Mouse (Mus musculus) urinary bladder, postnatal 0 days (tissue): ENCODE measurements around the gene Lonrf3. TPM values are rescaled to one million over a fixed set of nuclear protein-coding genes. Genes with fewer than 3 reads are reported as not detected.

Source experiments
- microRNA-seq: library from miRNA; unstranded; fragments of <30 nt; microRNA quantifications from one replicate; pipeline ENCODE4, GENCODE M21; 2016
- polyA plus RNA-seq: library from polyadenylated mRNA; unstranded; fragments of >200 nt; fragmentation: Nextera tagmentation; extraction: Ambion mirVana; gene quantifications from 2 replicates; pipeline ENCODE4 v1.2.1, GENCODE M21; 2015

Lonrf3 gene
- 0.36 and 0.46 TPM in 2 replicates for polyA plus RNA-seq

GRCm38 (mm10) chrX:36328271-36329039, at the start of gene Lonrf3:
Gene Lonrf3, plus strand, starts transcription at chrX:36328353.

GRCm38 (mm10) chrX:36400980-36401379, 72.8 kb downstream of the Lonrf3 start, which contains the start of gene Gm6268:
Gene Gm6268, plus strand, starts transcription at chrX:36401280.

Small RNAs within 50 kb of the gene (microRNA-seq; reads per million reads assigned to microRNA genes)
- not detected for gene Gm44485

Other genes with a start within 250 kb of the Lonrf3 start
- 13.7 and 17.4 TPM in 2 replicates for gene Il13ra1, start 216.2 kb upstream of the Lonrf3 start, polyA plus RNA-seq
- gene Zcchc12, start 132.4 kb upstream of the Lonrf3 start, polyA plus RNA-seq, result 0.24 and 0.42 TPM in 2 replicates
- not detected in 2 replicates for gene Gm6268, start 72.9 kb downstream of the Lonrf3 start, polyA plus RNA-seq
- gene Gm14569, start 163.5 kb downstream of the Lonrf3 start, polyA plus RNA-seq, result not detected in 2 replicates